Mouse (Mus musculus) cerebellum, adult 9-10 months (tissue): ENCODE data around the gene Cox6b1.

Experiments used
- DNase-seq: peaks from one replicate; pipeline ENCODE4 v3.0.0; 2022

The Cox6b1 gene

DNA sequence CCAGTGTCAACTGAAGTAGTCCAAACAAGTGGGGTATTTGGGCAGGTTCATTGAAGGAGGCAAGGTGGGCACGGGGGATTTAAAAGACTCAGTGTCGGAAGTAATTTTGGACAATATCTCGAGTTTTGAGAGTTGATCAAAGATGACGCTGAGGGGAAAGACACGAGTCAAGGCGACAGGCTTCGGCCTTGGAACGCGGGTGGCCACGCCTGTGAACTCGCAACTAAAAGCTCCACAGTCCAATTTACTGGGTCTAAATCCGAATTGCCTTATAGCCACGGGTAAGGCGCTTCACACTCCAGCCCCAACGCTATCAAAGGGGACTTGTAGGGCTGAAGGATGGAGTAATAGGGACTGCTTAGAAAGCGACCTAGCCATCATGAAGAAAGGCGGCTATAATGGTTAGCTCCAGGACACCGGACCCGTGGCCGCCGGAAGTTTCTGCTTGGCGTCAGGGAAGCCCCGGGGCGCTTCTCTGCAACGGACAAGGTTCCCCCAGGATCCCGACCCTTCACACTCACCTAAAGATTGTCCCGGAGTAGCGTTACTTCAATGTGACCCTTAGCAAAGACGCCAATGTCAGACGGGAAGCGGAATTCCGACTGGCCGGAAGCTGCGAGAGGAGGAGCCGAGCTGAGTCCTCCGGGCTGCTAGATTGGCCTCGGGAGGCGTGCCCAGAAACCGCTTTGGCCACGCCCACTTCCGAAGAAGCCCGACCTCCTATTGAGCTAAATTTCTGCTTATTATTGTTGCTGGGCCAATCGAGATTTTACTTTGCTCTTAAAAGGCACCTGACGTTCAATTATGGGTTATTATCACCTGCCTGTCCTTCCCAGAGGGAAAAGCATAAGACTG lies at the start of gene Cox6b1:
Cox6b1 (minus strand) TSS at position 622 of the 855 bp plus-strand sequence.
- DNase-seq, result peak; percentile 87

DNA sequence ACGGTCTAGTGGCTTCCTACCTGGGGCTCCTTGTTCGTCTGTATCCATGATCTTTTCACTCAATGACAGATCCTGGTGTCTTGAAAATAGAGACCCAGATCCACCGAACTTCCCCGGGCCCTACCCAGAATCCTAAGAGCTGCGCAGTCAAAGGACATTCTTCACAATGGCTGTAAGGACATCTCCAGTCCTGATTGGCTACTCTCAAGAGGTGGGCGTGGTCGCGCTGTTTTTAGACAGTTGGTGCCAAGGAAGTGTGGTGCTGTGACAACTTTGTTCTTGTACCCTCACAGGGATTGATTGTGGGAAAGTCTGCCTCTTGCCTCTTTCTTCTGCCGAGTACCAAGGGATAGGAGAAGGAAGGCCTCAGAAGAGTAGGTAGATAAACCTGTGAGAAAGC lies 45.5 kb upstream of the Cox6b1 start, which contains the start of gene Pmis2:
Pmis2 (minus strand) TSS at position 126 of the 400 bp plus-strand sequence.
- DNase-seq, result no peak

- no peak for DNase-seq
These were observed 43.3 kb upstream of the Cox6b1 start for GRCm38 (mm10) chr7:30669229-30669628.

- no peak for DNase-seq
These were observed 39.4 kb upstream of the Cox6b1 start for GRCm38 (mm10) chr7:30665321-30665720.

DNA sequence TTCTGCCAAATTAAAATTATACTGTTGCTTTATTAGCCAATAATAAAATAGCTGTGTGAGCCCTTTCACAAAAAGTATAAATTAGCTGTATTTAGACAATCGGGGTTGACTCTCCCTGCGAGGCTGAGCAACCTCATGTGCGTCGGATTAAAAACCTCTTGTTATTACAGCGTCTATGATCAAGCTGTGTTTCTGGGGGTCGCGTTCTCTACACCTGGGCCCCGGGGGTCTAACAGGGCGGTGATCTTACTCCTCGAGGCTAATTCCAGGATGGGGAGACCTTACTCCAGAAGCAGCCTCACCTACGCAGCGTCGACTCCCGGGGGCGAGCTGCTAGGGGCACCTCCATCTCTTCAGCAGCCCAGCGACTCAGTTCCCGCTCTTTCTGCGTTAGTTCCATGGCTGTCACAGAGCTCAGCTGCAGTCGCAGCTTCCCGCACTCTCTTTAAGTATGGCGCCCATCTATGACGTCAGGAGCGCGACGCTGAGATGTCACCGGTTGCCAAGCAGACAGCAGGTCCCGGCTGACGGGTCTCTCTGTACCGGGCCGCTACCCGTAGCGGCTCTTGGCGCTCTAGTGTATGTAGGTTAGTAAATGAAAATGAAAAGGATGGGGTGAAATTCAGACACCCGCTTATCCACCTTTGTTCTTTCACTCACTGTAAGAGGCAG lies 38.7 kb upstream of the Cox6b1 start, which contains the start of gene Haus5:
Haus5 (minus strand) TSS at position 466 of the 672 bp plus-strand sequence.
- peak; percentile 92 for DNase-seq

DNA sequence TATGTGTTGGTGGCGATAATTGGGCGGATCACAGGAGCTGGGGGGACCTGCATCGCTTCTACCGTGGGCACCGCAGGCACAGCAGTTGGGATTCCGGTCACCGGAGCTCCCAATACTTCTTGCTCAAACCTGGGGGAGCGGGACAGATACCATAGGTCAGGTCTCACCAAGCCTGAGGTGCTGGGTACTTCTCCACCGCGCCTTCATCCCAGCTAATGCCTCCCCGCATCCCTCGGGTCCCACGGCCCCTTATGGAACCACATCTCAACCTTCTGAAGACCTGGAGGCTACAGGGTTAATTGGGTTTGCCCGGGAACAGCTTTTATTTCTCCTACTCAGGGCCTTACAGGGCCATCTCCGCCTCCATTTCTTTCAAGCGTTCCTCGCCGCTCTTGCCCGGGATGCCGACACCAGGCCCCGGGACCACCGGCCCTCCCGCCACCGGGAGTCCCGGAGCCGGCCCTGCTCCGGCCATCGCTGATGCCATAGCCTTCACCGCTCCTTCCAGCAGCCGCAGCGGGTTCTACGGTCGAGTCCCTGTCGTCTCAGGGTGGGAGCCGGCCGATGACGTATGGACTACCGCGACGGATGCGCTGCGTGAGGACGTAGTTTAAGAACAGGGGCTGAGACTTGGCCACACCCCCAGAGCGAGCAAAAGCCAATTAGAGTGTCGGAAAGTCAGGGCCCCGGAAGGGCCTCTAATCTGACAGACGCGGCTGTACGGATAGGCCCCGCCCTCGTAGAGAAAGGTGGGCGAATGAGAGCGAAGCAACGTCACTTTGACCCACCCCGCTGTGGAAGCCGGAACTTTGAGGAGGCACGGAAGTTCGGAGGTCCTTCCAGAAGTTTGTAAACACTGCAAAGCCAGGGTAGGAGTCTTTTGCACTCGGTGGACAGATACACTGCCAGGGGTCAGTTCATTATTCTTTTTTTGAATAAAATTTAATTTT lies 23.9 kb upstream of the Cox6b1 start, which contains the start of gene Rbm42:
Rbm42 (minus strand) TSS at position 727 of the 950 bp plus-strand sequence.
- peak; percentile 99 for DNase-seq

DNA sequence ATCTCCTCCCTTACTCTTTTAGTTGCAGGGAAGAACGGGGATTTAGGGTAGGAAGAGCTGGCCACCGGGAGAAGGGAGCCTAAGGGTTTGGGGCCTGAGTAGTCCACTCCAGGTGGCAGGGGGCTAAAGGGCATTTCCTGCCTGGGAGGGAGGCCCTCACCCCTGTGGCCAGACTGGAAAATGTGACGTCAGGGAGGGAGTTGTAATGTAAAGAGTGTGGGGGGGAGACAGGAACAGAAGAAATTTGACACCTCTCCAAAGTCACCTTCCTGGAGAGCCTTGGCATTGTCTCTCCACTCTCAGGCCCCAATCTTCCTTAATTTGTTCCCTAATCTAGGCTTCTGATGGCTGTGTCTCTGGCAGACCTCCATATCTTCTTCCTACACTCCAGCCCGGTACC lies 13.1 kb upstream of the Cox6b1 start:
- no peak for DNase-seq

- DNase-seq, result no peak
These were observed 10.4 kb upstream of the Cox6b1 start for GRCm38 (mm10) chr7:30636395-30636794.

DNA sequence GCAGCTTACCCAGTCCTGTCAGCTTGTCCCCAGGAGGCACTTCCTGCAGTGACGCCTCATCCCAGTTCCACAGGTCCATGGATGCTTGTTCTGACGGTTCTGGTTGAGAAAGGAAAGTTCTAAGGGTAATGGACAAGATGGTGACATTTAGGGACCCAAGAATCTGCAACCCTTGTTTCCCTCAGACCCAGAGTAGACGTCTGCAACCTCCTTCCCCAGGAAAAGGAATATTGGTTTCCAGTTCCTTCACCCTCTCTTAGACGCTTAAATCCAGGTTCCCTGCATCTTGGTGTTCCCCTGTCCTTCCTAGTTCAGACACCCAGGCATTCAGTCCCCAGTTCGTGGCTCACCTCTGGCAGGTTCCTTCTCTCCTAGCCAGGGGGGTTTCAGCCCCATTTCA lies 9.8 kb upstream of the Cox6b1 start, which contains the start of gene Etv2:
Etv2 (minus strand) TSS at position 101 of the 400 bp plus-strand sequence.
- DNase-seq, result no peak

GRCm38 (mm10) chr7:30634621-30635020 lies 8.7 kb upstream of the Cox6b1 start:
- no peak for DNase-seq

DNA sequence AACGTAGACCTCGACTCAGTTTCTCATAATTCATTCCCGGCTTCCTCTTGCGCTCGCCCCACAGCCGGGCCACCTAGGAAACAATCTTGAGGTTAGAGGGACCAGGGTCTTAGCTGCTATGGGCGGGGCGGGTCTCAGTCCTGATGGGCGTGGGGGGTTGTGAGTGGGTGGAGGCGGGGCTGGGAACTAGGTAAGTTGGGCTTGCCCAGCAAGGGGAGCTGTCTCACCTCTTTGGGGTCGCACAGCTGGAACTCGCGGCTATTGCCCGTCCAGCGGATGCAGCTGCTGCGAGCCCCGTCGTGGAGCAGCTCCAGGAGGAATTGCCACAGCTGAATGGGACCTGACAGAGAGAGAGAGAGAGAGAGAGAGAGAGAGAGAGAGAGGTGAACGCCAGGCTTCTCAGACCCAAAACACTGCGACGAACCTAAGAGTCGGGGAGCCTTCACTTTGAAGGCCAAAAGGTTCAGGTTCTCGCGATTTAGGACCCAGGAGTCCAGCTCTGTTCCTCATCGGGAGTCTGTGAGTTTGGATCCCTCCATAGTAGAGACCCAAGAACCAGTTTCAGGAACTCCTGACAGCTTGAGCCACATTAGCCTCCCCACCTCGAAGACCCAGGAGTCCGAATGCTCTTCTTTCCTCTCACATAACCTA lies 7.9 kb upstream of the Cox6b1 start:
- DNase-seq, result no peak

GRCm38 (mm10) chr7:30629013-30629412 lies 3.1 kb upstream of the Cox6b1 start:
- no peak for DNase-seq

DNA sequence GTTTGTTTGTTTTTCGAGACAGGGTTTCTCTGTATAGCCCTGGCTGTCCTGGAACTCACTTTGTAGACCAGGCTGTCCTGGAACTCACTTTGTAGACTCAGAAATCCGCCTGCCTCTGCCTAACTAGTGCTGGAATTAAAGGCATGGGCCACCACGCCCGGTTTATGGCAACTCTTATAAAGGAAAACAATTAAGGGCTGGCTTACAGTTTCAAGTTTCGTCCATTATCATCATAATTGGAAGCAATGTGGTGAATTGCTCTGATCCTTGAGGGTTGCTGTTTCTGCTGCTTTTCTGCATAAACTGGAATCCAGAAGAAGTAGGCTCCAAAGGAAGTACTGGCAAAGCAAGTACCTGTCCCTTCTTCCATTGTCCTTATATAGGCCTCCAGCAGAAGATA lies 696 bp upstream of the Cox6b1 start:
- DNase-seq, result no peak

DNA sequence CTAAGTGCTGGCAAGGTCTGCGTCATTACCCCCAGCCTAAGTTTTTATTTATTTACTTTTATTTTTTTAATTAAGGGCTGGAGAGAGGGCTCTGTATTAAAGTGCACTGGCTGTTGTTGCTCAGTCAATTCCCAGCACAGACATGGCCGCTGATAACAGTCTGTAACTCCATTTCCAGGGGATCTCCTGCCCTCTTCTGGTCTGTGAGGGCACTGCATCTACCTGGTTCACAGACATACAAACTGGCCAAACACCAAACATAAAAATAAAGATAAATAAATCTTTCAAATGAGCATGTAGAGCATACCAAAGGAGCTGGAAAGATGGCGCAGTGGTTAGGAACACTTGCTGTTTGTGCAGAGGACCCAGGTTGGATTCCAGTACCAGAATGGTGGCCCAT lies 6.7 kb downstream of the Cox6b1 start:
- DNase-seq, result no peak

DNA sequence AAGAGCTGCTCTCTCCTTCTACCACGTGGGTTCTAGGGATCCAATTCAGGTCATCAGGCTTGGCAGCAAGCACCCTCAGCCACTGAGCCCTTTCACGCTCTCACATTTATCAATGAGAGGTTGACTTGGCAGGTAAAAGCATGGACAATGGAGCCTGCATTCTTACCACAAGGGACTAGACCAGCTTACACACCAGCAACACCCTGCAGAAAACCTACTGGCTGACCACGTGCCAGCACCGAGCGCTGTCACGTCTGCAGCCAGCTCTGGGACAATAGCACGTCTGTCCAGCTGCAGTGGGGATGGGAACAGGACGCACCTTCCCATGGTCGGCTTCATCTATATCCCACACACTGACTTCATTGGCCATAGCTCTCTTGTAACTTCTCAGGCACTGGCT lies 7.3 kb downstream of the Cox6b1 start:
- no peak for DNase-seq

- DNase-seq, result no peak
These were observed 10.7 kb downstream of the Cox6b1 start for GRCm38 (mm10) chr7:30615049-30615760.

DNA sequence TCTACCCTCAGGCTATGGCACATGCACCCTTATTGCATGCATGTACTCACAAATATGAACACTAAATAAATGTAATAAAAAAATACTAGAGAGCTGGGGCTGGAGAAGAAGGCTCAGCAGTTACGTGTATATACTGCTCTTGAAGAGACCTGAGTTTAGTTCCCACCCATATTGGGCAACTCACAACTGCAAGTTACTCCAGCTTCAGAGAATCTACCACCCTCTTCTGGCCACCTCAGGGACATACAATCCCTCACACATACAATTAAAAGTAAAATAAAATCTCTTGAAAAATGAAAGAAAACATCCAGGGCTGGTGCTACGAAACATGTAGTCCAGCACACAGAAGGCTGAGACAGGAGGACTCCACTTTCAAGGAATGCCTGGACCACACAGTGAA lies 11.5 kb downstream of the Cox6b1 start:
- no peak for DNase-seq

- DNase-seq, result peak; percentile 69
These were observed 12.3 kb downstream of the Cox6b1 start for GRCm38 (mm10) chr7:30613529-30614112.

GRCm38 (mm10) chr7:30612654-30613402 lies 13.1 kb downstream of the Cox6b1 start, which contains the start of gene Upk1a:
Upk1a (minus strand) TSS chr7:30612847.
- no peak for DNase-seq

- DNase-seq, result no peak
These were observed 15.9 kb downstream of the Cox6b1 start for GRCm38 (mm10) chr7:30610043-30610442.
